Mouse (Mus musculus): Measurements from ENCODE around the gene Arxes2.
A peak's percentile ranks its signal among the peaks of the same experiment; 100 is the strongest.
"Not testable (repeated sequence)": the region's sequence is repeated elsewhere in the genome, so short reads cannot be mapped to it uniquely, and the experiment has no call there.

Gene Arxes2

DNA sequence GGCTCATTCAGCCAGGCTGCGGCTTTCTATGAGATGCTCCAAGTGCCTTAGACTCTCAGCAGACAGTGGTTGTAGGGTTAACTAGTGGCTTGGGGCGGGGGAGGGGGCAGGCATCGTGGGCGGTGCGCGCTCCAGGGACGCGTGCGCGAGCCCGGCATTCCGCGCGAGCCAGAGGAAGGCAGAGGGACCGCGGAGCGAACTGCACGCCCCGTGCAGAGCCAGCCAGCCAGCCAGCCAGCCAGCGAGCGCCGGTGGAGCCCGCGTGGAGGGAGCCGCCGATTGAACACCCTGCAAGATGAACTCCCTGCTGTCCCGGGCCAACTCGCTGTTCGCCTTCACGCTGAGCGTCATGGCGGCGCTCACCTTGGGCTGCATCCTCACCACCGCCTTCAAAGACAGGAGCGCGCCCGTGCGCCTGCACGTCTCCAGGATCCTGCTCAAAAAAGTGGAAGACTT, at the start of gene Arxes2:
TSS of gene Arxes2 (plus strand) at position 161 of the 456 bp plus-strand sequence.
- DNase-seq = peak; percentile 24

DNA sequence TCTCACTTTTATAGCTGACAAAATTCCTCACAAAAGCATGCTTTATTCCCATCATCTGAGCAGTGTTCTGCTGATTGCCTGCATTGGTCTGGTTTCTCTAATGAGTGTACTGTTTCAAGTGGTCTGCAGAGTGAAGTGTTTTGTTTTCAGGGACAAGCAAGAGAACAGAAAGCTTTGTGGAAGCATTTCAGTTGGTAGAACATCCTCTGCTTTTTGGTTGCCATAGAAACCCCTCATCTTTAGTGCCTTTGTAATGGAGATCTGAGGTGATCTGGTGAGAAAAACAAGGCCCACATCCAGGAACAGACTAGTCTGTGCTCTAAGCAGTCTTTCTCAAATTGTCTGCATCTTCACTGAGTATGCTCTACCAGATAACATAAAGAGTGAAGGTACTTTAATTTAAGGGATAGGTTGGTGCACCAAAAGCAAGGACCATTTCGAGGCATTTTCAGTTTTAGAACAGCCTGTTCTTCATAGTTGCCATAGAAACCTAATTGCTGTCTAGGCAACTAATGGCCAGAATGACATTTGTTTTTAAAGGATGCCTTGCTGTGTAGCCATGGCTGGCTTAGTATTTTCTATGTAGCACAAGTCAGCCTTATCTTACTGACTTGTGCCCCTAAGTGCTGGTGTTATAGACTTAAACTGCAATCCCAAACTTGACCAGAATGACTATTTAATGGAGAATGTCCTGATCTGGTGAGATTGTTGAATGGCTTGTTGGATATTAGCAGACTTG, 44.8 kb upstream of the Arxes2 start:
- no peak for DNase-seq

DNA sequence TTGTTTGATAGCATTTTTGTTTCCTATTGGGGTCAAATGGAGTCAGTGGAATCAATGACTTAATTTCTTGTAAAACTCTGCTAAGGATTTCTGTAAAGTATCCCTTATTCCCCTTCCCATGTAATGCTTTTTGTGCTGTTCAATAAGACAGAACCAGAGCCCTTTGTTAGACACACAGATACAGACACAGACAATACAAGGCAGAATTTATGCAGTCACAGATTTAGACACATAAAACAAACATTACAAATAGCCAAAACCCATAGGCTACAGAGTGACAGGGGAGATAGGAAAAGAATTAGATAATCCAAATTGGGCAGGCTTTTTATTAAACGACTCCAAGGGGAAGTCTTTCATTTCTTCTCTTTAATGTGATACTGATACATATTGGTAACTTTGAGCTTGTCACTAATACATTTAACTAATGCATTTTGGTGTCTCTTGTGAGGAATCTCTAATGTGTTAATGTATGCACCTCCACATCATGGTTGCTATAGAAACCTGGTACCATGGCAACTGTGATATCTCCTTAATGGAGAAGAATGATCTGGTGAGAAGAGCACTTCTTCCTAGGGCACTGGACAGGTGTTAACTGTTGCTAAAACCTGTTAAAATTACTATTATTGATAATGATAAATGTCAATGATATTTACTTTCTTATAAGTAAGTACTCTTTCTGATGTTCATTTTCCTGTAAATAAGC, 36.5 kb upstream of the Arxes2 start:
- DNase-seq = no peak

DNA sequence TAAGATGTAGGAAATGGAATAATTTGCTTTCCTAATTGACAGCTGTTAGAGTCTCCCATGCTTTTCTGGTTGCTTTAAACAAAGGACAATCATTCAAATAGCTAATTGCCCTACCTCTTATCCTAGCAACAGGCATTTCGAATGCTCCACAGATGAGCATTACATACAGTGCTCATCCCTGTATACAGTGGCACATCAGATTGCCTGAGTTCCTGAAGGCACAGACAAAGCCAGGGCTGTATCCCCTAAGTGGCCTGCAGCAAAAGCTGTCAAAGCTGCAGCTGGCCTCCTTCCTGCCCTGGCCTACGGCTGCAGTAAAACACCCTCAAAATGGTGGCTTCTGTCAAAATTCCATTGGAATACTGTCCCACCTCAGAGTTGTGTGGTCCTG, 35.9 kb upstream of the Arxes2 start:
- no peak for DNase-seq

DNA sequence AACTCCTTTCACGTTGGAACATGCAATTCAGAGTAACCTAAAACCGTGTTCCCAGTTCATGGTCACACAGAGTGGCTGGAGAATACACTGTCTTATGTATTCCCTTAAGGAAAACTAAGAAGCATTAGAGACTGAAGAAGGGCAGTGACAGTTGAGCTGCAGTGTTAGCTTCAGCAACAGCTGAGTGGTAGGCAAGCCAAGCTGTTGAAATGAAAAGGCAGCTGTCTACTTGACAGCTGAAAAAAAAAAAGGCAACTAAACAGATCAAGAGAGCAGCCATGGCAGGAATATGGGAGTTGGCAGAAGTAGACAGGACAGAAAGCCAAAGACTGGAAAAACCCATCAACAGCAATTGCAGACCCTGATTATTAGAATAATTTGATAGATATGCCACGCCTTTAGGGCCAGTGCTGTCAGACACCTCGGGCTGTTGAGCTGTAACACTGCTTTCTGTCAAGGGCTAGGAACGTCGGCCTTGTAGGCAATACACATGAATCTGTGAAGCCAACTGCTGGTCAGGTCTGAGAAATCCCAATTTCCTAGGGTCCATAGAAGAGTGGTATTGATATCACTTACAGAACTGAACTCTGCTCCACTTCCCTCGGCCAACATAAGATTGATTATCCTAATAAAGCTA, 34.9 kb upstream of the Arxes2 start:
- DNase-seq = no peak

DNA sequence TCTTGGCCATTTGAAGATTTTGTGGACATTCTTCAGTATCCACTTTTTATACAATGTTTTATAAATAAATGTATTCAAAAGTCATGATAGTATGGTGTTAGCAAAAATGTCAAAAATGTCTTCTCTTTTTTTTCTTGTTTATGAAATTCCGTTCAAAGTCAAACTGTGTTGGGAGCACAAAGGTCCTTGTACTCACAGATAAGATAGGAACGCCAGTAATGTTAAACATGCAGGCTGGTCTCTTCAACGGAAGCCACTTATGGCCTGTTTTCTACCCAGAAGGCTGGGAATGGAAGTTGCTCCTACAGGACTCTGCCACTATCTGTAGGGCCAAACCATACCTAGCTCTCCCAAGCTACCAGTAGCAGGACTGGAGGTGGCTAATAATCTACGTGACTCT, 34.1 kb upstream of the Arxes2 start:
- DNase-seq = no peak

DNA sequence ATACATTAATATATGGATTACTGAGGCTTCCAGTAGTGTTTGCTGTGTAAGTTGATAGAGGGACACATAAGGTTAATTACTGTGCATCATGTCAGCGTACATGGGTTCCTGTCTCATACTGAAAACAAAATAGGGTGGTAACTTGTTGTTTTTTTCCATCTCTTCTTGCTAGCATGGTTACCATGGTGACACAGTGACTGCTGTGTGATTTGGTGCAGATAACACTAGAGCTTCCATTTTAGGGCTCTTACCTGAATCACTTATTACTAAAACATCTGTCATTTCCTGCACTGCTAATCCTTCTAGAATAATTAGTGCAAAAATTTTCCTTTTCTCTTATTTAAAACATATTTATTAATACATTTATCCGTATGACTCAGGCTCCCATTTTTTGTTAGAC, 31.3 kb upstream of the Arxes2 start:
- no peak for DNase-seq

DNA sequence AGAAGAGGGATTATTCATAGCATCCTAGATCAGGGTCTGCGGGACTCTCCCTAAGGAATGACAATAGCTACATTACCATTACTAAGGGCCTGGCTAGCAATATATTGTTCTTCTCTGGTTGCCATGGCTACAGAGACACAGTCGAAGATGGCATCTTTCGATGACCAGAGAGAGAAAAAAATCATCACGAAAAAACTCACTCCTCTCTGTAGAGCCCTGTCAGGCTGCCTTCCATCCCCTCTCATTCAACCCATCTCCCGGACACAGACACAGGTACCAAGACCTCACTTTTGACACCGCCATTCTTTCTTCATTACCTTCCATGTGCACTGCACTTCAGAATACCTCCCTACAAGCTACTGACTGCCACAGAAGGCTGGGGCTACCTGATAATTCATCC, 30.5 kb upstream of the Arxes2 start:
- DNase-seq = no peak

DNA sequence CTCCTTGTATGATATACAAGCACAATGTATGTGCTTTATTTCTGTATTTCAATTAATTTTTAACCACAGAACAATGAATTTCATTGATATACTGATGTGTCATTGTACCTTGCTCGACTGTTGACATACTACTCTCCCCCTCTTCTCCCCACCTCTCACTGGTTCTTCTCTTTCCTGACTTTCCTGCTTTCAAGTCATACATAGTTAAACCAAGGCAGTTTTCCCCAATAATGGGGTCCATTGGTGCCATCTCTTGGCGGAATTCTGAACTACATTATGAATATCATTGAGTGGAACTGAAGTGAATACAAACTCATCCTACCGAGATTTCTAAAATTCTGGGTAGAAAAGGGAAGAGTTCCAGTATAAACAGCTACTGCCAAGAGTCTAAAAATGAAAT, 30.0 kb upstream of the Arxes2 start:
- DNase-seq = peak; percentile 30

DNA sequence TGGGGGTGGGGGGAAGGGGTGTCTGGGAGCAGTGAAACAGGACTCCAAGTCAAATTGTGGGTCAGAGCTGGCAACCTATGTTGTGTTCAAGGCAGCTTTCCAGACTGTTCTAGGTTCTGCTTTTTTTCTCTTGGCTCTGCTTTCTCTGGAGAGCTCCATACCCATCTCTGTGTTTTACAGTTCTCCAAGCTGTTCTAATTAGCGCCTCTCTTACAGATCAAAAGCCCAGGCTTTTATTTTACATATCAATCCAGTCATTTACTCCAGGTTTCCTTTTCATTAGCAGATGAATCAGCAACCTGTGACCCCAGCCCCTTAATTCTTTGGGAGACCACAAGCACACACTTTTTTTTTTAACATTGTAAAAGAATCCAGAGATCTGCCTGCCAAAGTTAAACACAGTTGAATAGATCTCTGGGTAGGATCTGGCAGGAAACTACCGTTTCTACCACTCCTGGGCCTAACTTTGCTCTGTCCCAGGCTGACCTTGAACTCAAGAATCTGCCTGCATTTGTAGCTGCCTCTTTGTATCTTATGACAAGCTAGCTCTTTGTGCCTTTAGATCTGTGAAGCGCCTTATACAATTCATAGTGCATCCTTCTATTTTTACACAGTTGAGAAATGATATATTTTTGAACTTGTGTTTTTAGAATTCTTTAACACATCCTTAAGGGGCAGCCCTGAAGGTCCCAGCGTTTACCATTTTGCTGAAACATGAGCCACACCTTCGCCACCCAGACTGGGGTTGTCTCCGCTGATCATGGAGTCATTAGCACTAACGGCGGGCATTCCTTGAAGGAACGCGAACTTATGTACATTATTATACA, 19.8 kb upstream of the Arxes2 start:
- DNase-seq = no peak

DNA sequence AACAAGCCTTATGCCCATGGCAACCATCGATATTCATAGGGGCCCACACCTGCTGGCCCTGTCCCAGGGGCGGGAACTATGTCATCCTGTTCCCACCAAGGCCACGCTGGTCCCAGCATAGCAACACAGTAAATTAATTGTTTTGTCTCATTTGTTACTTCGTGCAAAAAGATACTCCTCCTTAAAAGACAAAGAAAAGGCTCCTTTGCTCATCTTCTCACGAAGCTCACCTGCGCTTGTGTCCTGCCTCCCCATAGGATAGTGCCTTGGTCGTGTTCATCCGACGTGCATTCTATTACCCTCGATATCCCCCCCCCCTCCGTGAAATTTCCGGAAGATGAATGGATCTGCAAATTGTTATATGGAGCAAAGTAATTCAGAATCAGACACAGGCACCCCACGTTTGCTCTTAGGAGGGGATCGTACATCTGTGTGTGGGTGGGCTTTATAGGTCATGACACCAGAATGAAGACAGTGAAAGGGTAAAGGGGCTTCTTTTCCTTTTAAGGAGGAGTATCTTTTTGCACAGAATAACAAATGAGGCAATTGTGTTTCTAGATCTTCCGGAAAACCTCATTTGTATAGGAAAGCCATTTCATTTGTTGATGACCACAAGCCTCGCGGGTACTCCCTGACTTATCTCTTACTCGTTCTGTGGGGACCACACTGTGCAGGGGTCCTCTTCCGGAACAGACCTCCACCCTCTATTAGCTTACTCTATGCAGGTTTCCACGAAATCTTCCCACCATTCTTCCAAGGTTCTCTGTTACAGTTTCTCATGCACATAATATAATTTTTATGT, 19.0 kb upstream of the Arxes2 start:
- no peak for DNase-seq

DNA sequence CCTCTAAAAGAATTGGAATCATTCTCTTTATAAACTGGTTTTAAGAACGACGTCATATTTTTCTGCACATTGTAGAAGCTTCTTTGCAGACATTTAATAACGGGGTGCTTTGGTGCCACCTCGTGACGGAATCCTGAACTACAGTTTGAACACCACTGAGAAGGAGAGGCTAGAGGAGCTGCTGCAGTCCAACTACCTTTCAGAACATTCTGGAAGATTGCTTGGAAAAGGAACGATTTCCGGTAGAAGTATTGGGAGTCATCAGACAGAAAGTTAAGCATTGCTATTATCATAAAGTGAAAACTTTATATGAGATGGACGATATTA, 18.4 kb upstream of the Arxes2 start:
- peak; percentile 63 for DNase-seq

DNA sequence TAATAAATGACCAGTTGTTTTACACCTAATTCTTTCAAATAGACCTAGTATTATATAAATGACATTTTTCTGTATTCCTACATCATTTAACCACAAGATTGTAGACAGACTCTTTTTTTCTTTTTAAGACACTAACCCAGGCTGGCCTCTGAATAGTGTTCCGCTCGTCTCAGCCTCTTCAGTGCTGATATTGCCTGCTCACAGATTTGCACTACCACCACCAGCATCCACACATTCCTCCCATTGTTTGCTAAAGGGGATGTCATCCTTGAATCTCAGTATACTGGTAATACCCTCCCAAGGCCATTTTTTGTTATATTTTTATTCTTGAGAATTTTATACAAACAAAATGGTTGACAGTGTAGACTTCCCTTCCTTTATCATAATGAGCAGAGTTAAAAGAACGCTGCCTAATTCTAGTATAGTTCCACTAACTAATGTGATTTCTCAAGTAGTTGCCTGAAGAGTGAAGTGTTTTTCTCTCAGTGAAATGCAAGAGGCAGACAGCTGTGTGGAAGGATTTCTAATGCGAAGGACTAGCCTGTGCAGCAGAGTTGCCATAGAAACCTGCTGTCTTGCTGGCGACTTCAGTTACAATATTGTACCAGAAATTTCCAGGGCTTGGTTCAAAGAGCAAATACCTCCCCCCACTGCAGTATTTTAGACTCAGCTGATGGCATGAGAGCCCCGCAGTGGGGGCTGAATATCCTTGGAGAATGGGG, 8.9 kb upstream of the Arxes2 start:
- no peak for DNase-seq

DNA sequence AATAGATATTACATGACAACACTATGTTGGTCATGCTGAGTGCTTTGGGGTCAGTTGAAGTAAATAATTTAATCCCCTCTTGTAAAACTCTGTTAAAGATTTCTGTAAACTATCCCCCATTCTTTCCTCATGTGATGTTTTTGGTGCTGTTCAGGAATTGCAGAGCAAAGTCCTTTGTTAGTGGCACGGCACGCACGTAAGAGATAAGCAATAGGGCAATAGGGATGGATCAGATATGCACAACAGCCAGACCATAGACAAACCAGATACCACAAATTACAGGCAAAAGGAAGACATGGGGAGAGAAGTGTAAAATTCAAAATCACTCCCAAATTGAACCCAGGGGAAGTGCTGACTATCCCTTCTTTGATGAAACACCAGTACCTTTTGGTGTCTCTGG, 7.4 kb upstream of the Arxes2 start:
- DNase-seq = no peak

DNA sequence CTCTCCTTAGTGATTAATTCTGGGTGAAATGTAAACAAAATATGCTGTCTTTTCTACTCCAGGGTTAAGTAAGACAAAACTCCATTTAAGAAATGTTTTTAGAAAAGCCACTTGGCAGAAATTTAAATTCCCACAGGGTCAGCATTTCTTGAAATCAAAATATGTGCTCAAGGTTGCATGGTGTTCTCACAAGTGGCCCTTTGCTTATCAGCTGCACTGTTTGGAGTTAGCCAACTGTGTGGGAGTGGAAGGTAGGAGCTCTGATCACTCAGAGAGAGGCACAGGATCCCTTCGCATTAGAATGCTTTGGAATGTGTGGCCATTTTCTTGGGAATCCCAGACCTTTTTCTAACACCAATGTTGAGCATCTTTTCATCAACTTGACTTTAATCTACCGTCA, 3.0 kb upstream of the Arxes2 start:
- DNase-seq = no peak

DNA sequence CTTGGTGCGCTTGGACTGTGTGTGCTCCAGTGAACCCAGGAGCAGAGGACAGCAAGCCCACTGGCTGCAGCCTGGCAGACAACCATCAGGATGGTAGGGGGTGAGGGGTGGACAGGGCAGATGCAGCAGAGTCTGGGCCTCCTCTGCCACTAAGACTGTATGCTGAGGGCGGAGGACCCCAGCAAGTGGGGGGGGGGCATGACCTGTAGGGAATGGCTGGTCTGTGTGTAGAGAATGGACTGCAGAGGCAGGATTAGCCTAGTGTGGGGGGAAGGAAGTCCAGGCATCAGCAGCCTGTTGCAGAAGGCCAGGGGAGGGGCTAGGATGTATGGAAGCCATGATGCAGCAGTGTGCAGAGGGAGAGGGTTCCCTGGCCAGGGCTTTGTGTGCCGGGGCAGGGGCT, 431 bp upstream of the Arxes2 start:
- not testable (repeated sequence) for DNase-seq

DNA sequence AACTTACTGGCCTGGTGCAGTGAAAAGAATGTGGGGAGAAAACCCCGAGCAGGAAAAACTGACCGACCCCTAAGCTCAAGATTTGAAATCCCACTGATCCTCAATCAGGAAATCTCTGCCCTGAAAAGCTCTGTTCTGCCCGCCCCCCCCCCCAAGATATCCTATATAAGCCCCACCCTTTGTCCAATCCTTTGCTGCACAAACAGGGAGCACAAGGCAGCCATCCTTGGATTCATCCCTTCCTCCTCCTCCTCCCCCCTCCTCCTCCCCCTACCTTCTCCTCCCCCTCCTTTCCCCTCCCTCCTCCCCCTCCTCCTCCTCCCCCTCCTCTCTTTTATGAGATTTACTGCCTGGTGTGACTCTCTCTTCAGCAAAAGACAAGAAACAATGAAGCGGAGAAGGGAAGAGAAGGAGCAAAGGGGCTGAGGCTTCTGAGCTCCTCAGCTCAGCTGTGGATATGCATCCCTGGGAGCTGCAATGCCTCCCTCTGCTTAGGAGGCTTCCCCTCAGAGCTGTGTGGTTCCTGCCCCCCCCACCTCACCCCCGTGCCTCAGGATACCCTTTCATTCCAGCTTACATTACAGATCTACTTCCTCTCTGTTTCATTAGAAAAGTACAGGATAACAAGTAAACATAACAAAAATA, 13.7 kb downstream of the Arxes2 start:
- no peak for DNase-seq

DNA sequence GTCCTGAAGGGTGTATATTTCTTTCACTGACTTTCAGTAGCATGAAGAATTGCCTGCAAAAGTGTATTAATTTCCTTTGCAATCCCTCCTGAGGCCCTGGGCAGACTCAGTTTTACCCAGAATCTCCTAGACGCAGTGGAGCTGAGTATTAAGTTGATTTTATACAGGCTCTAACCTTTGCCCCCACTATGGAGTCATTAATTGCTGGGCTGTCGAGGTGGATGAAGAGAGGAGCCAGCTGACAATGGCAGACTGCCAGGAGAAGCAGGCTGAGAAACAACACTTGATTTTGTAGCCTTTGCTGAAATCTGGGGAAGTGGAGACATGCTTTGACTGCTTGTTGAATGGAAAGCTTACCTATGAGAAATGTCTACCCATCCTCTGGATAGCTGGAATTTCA, 20.8 kb downstream of the Arxes2 start:
- DNase-seq = peak; percentile 55

DNA sequence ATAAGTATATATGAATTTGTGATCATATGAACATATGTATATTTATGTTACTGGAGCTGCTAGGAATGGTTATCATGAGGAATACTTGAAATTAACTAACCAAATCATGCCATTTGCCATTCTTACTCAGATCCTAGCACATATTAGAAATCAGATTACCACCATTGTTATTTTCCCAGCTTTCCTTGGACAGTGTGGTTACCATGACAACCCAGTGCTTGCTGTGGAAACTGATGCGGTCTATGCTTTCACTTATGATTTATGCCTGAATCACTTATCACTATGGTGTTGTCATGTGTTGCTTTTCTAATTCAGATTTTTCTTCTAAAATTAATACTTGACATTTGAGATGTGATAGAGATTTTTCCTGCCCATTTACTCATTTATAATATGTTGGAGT, 36.7 kb downstream of the Arxes2 start:
- DNase-seq = no peak

DNA sequence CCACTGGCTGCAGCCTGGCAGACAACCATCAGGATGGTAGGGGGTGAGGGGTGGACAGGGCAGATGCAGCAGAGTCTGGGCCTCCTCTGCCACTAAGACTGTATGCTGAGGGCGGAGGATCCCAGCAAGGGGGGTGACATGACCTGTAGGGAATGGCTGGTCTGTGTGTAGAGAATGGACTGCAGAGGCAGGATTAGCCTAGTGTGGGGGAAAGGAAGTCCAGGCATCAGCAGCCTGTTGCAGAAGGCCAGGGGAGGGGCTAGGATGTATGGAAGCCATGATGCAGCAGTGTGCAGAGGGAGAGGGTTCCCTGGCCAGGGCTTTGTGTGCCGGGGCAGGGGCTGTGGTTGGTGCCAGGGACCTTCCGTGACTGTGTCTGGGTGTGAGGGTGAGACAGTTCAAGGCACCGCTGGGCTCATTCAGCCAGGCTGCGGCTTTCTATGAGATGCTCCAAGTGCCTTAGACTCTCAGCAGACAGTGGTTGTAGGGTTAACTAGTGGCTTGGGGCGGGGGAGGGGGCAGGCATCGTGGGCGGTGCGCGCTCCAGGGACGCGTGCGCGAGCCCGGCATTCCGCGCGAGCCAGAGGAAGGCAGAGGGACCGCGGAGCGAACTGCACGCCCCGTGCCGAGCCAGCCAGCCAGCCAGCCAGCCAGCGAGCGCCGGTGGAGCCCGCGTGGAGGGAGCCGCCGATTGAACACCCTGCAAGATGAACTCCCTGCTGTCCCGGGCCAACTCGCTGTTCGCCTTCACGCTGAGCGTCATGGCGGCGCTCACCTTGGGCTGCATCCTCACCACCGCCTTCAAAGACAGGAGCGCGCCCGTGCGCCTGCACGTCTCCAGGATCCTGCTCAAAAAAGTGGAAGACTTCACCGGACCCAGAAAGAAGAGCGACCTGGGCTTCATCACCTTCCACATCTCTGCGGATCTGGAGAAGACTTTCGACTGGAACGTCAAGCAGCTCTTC, 39.5 kb downstream of the Arxes2 start, which contains the start of gene Arxes1:
TSS of gene Arxes1 (plus strand) at position 569 of the 965 bp plus-strand sequence.
- DNase-seq = peak; percentile 8
